Mouse (Mus musculus): Measurements from ENCODE around the gene Plekhh3. TPM values are rescaled to one million over a fixed set of nuclear protein-coding genes. Genes with fewer than 3 reads are reported as not detected.
"Not testable (repeated sequence)": the region's sequence is repeated elsewhere in the genome, so short reads cannot be mapped to it uniquely, and the experiment has no call there.

The Plekhh3 gene
- total RNA-seq, 2 experiments from 2014 or later = 33.2 to 36.7 TPM

- DNase-seq = peak; percentile 44
Measured at GRCm38 (mm10) chr11:101149178-101150105, 21.7 kb downstream of the Plekhh3 start.

GRCm38 (mm10) chr11:101148751-101149150, 22.4 kb downstream of the Plekhh3 start:
- DNase-seq = no peak

DNA sequence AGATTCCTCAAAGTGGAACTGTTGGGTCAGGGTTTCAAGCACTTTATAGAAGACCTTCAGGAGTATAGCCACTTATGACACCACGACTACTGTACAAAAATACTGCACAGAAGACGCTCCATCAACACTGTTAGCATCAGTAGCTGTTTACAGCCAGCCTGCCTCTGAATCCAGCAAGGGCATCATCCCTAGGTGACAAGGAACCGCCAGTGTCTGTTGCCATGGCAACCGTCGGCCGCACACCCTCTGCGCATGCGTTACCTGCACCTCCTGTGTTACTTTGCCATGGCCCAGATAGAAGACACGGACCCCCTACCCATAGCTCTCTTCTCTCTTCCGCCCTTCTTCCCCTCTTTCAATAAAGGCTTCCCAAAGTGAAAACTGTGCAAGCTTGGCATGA, 24.8 kb downstream of the Plekhh3 start:
- DNase-seq = no peak

GRCm38 (mm10) chr11:101143338-101144225, 27.6 kb downstream of the Plekhh3 start:
- no peak for DNase-seq

GRCm38 (mm10) chr11:101142215-101142967, 28.8 kb downstream of the Plekhh3 start:
- DNase-seq = no peak

DNA sequence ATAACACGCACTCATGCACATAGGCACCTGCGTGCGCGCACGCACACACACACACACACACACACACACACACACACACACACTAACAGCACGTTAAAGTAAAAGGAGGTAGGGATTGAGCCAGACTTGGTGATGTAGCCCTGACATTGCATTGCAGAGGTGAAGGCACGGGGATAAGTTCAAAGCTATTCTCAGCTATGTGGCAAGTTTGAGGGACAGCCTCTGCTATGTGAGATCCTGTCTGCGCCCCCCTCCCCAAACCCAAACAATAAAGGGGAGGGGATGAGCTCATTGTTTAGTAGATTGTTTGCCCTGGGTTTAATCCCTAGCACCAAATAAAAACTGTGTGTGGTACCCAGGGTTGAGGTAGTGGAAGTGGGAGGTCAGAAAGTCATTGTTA, 30.1 kb downstream of the Plekhh3 start:
- no peak for DNase-seq

- no peak for DNase-seq
Measured at GRCm38 (mm10) chr11:101140164-101140819, 30.9 kb downstream of the Plekhh3 start.

- DNase-seq = no peak
Measured at GRCm38 (mm10) chr11:101138536-101139181, 32.5 kb downstream of the Plekhh3 start.

DNA sequence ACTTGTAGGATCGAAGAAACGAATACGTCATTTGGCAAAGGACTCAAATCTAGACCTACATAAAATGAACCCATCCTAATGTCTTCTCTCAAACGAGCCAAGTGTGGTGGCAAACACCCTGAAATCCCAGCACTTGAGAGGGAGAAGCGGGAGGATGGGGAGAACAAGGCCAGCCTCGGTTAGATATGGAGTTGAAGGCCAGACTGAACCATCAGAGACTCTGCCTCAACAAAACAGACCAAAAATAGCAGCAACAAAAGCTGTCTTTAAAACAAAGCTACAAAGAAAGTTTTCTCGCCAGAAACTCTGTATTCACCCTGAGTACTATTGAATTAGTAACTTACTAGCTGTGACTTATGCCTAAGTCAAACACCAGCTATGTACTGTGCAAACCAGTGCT, 34.2 kb downstream of the Plekhh3 start:
- DNase-seq = no peak

DNA sequence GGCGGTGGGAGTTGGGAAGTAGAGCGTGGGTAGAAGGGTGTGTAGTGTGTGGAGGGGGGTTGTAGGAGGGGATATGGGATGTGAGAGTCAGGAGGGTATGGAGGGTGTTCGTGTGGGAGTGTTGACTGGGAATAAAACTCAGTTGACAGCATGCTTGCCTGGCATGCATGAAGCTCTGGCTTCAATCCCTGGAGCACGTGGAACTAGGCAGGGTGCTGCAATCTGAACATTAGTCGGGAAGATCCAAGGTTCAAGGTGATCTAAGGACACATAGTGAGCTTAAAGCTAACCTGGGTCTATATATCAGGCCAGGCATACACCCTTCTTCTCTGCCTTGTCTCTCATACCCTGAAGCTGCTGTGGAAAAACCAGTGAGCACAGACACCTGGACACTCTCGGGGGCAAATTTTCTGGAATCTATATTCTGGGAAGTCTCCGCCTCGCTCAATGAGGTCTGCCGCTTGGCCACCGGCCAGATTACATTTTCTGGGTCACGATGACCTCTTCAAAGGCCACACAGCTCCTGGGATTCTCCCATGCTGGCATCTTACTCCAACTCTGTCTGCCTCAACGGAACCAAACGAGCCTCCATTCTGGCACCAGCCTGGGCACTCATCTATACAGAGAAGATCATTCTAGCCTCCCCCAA, 36.8 kb downstream of the Plekhh3 start:
- no peak for DNase-seq

GRCm38 (mm10) chr11:101133037-101133436, 38.1 kb downstream of the Plekhh3 start:
- no peak for DNase-seq

DNA sequence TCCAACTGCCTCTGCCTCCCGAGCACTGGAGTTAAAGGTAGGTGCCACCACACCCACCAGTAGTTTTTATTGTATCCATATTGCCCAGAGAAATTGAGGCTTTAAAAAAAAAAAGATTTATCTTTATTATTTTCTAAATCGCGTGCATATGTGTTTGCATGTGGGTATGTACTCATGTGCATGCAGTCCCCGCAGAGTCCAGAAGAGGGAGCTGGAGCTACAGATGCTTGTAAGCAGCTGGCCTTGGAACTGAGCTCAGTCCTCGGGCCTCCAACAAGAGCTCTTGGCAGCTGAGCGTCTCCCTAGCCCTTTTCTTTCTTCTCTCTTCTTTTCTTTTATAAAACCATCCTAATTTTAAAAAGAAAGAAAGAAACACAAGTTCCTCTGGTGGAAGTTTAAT, 39.5 kb downstream of the Plekhh3 start:
- peak; percentile 52 for DNase-seq

GRCm38 (mm10) chr11:101131187-101131586, 40.0 kb downstream of the Plekhh3 start:
- DNase-seq = no peak

DNA sequence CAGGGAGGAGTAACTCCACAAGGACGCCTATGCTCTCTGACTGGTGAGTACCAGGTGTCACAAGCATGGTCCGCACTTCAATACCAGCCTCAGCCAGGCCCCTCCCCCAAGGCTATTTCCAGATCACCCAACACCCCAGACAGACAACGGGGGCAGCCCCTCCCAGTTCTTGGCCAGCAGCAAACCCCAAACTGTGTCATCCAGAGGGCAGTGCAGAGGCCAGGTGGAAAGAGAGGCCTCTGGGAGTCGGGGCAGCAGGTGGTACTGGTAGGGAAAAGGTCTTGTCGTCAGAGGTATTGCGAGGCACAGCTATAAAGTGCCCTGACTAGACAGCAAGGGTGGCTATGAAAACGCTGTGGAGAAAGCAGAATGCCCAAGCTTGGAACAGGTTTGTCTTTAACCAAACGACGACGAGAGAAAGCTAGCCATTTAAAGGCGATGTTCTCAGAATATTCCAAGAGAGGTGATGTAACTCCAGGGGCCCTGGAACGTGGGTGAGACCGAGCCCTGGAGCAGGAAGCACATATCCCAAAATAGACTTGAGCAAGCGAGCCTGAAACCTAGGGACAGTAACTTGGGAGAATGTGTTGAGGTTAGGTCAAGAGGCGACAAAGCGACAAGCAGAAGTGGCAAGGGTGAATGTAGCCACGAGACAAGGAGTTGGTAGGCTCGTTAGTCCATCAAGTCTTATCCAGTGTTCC, 40.9 kb downstream of the Plekhh3 start:
- peak; percentile 66 for DNase-seq

GRCm38 (mm10) chr11:101128996-101129577, 42.1 kb downstream of the Plekhh3 start:
- DNase-seq = no peak

GRCm38 (mm10) chr11:101127075-101127474, 44.1 kb downstream of the Plekhh3 start:
- peak; percentile 30 for DNase-seq

DNA sequence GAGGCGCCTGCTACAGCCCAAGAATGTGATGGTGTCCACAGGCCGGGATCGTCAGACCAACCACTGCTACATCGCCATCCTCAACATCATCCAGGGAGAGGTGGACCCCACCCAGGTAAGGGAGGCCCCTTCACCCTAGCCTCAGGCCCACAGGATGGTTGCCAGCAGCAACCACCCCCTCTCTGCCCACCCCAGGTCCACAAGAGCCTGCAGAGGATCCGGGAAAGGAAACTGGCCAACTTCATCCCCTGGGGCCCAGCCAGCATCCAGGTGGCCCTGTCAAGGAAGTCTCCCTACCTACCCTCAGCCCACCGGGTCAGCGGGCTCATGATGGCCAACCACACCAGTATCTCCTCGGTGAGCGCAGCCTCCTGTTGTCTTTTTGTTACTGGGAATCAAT, 46.1 kb downstream of the Plekhh3 start:
- not testable (repeated sequence) for DNase-seq

- not testable (repeated sequence) for DNase-seq
Measured at GRCm38 (mm10) chr11:101124494-101124893, 46.7 kb downstream of the Plekhh3 start.

GRCm38 (mm10) chr11:101120545-101121188, 50.5 kb downstream of the Plekhh3 start:
- peak; percentile 12 for DNase-seq
